Mouse (Mus musculus): ENCODE results near the gene Thada. TPM values are rescaled to one million over a fixed set of nuclear protein-coding genes. Genes with fewer than 3 reads are reported as not detected.

Gene Thada
- total RNA-seq, 4 experiments from 2014 or later = 8.1 to 8.9 (median 8.6) TPM

- DNase-seq (ENCODE audit: low spot score) = no peak
Observed at GRCm38 (mm10) chr17:84372411-84373045, 93.5 kb downstream of the Thada start.

DNA sequence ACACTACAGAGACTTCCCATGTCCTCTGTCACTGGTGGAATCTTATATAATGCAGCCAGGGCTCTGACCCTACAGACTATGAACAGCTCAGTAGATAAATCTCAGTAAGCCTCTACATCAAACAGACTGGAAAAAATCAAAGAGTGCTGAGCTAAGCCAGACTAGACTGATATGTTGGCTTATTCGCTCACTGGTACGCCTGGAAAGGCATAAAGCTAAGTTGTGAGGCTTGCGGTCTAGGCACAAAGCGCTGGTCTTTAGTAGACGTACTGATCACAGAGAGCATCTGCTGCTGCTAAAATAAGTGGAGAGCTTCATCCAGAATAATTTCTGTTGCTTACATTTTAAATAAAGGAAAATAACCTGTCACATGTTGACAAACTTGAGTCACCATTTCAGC is 95.6 kb downstream of the Thada start:
- no peak for DNase-seq (ENCODE audit: low spot score)

DNA sequence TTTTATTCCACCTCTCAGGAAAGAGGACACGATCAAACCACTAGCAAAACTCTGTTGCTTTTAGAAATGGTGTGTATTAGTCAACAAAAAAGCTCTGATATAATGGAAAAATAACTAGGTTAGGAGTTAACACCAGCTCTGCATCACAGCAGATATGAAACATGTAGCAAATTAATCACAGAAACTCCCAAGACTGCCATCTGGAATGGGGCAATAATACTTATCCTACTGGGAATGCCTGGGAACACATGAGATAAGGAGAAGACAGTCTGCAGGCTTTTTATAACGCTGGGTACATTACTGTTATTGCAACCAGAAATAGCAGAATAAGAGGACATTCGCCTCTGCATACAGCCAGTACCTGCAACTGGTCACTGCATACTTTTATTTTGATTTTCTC is 96.2 kb downstream of the Thada start:
- no peak for DNase-seq (ENCODE audit: low spot score)

DNA sequence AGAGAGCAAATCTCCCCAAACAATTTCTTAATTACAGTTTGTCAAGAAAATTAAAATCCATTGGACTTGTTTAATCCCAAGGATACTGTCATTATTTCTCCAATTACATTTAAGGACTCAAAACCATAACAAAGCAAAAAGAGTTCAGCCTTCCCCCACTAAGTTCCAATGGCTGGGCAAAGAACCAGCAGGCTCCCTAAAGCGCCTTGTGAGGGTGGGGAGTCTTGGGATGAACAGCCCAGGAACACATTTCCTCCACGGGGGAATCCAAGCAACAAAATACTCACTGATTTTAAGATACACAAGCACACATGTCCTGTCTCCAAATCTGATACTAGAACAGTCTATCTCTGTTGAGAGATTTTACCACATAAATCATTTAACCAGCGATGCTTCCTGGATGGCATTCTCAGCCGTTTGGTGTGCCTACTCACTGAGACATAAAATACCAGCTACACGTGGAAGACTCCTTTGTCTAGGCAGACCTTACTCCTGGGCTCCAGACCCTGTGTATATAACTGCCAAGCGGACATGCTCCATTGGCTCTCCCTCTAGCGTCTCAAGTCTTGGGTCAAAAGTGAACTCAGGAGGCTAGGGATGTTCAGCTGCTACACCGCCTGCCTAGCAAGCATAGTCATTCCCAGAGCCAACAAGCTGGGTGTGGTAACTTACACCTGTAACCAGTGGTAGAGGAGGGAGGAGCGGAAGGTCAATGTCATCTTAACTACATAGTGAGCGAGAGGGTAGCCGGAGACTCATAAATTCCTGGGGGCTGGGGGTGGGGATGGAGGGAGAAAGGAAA is 97.6 kb downstream of the Thada start:
- DNase-seq (ENCODE audit: low spot score) = no peak

DNA sequence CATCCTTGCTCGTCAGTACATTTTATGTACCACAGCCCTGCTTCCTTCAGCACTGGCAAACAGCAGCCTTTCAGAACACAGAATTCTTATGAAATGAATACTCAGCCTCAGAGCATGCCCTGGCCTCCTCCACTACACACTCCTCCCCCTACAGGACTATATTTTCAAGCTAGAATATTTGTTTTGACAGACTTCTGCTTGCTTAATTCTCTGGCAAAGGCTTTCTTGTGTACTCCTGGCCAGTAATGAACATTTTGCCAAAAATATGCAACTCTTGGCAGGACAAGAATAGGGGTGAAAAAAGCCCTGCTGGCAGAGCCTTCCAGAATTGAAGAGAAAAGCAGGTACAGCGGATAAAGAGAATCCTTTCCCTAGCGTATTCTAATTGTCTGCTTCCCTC is 98.3 kb downstream of the Thada start:
- peak; percentile 65 for DNase-seq (ENCODE audit: low spot score)

DNA sequence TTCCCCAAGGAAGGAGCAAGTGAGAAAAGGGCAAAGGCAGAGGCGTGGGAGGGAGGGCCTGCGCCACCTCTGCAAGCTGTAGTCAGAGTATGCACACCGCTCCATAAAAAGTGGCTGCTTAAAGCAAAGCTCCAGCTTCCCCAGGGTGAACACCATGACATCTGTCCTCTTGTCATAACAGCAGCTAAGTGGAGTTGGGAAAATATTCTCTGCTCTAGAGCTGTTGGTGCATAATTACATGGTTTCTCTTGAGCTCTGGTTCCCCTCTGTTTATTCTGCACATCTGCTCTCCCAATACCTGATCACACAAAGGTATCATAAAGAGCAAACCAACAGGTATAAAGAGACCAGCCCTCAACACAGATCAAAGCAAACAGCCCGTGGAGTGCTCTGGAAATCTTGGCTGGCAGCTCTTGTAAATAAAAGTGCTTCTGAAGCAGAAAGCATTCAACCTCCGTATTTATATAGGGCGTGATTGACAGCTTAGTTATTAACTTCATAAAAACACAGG is 100.2 kb downstream of the Thada start:
- DNase-seq (ENCODE audit: low spot score) = no peak

GRCm38 (mm10) chr17:84365006-84365716 is 100.8 kb downstream of the Thada start:
- DNase-seq (ENCODE audit: low spot score) = no peak

DNA sequence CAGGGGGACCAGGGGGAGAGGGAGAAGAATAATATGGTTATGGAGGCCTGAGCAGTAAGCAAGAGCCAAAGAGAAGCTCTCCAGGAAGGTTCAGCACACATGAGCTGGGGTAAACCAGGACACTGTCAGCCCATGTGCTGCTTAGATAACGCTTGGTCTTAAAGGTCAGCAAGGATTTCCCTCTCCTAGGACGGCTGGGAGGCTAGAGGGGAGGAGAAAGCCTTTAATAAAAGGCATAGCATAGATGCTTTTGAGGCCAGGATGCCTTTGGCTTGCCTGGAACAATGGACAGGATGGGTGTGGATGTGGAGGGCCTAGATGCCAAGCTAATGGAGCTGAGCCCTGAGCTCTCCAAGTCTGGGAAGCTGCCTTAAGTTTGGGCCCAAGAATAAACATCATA is 102.6 kb downstream of the Thada start:
- DNase-seq (ENCODE audit: low spot score) = no peak

DNA sequence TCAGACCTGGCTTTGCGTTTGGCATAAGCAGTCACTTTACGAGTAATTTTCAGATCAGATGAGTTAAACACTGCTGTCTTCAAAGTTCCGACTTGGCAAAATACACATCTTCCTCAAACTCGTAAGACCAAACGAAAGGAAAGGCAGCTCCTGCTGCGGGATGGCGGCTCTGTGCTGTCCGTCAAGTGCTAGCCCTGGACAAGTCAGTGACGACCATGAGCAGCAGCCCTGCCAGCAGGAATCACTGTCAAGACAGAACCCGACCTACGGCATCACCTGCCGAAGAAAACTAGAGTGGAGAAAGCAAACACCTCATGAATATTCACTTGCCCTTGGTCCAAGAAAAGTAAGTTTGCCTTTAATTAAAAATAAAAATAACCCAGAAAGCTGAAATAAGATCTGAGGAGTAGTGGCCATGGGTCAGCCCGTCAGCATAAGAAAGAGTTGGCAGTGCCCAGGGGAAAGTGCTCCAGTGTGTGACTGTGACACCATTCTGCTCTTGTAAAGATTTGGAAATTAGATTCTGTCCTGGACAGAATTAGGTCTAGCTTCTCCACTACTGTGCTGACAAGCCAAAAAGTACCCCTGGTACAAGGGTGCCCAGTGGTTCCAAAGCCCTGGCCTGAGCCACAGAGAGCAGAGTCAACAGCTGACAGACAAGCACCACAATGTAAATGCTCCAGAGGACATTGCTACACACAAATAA is 103.3 kb downstream of the Thada start:
- DNase-seq (ENCODE audit: low spot score) = no peak

- DNase-seq (ENCODE audit: low spot score) = no peak
Observed at GRCm38 (mm10) chr17:84361006-84361405, 105.0 kb downstream of the Thada start.

- no peak for DNase-seq (ENCODE audit: low spot score)
Observed at GRCm38 (mm10) chr17:84359810-84360209, 106.2 kb downstream of the Thada start.

- DNase-seq (ENCODE audit: low spot score) = no peak
Observed at GRCm38 (mm10) chr17:84358951-84359644, 106.9 kb downstream of the Thada start.

GRCm38 (mm10) chr17:84357776-84358175 is 108.2 kb downstream of the Thada start:
- no peak for DNase-seq (ENCODE audit: low spot score)

DNA sequence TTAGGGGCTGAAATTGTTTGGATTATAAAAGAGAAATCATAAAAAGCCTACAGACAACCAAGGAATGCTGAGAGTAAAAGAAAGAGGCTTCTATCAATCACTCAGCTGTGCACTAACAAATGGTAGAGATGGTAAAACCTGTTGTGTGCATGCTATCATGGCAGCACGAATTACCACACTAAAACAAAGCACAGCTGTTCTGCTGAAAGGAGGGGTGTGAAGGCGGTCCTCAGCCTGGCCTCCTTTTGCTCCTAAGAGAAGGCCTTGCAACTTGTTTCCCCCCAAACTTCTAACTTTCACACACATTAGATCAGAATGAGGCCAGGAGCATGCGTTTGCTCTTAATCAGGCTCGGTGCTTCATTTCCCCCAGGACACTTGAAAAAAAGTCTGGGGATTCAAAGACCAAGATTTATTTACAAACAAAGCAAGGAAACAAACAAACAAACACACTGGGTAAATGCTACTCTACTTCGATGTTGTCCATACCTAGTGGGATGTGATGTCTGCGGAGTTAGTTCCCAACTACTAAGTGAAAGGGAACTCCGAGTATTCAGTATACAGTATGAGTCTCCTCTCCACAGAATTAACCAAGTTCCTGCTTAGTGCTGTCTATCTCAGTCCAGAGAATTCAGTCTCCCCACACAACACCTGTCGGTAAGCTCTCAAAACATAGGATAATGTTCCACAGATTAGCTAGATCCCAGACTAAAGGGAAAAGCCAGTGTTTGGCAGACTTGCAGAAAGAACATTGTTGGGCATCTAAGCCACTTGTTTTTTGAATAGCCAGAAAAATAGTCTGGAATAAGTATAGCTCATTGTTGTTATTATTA is 109.7 kb downstream of the Thada start:
- no peak for DNase-seq (ENCODE audit: low spot score)

DNA sequence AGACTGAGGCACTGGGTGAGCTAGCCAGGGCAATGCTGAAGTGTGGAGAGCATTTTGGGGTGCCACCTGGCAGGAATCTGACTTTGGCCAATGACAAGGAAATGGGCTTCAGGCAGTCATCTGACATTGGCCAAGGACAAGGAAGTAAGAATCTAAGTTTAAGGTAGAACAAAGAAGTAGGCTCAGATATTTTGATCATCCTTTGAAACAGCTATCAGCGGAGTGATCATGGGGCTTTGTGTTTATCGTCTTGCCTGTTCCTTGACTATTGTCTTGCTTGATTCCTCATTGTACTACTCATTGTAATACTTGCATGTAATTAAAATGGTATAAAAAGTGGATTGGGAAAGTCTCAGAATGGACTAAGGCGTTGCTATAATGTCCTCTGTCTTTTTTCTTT is 111.0 kb downstream of the Thada start:
- no peak for DNase-seq (ENCODE audit: low spot score)

GRCm38 (mm10) chr17:84353902-84354311 is 112.1 kb downstream of the Thada start:
- no peak for DNase-seq (ENCODE audit: low spot score)

GRCm38 (mm10) chr17:84353224-84353901 is 112.6 kb downstream of the Thada start:
- DNase-seq (ENCODE audit: low spot score) = no peak

GRCm38 (mm10) chr17:84352790-84353154 is 113.2 kb downstream of the Thada start:
- DNase-seq (ENCODE audit: low spot score) = no peak

DNA sequence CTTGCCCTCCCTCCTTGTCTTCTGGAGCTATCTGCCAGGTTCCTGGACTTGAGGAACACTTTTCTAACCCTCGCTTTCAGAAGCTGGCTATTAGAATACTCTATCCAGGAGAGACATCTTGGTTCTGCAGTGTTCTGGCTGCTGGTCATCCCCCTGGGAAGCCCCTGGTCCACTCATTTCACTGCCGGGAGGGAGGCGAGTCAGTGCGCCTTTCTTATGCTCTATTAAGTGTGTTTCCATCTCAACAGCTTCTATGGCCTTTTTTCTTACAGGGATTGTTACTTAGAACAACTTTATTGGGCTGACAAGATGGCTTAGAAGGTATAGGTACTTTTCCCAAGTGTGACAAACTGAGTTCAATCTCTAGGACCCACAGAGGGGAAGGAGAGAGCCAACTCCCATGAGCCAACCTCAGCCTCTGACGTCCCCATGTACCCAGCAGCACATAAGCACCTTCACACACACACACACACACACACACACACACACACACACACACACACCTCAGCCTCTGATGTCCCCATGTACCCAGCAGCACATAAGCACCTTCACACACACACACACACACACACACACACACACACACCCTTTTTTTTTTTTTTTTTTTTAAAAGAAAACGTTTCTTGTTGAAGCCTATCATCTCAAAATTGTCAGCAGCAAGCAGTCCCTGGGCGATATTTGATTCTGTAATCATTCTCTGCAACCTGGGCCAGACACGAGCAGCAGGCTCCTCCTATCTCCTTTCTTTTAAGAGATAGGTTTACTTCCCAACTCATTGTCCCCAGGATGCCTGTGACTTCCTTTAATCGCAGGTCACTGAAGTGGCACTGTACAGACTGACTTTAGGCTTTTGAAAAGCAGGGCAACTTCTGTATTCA is 113.9 kb downstream of the Thada start:
- no peak for DNase-seq (ENCODE audit: low spot score)

Measured in heart, adult 8-10 months (tissue).